Mouse (Mus musculus) spleen, adult 2 months (tissue): Measurements from ENCODE around the gene Tas1r3.

Experiments used
- CTCF ChIP-seq: fragments of 200-500 bp; IDR thresholded peaks from 2 replicates; pipeline ENCODE4 v1.5.1; 2011; ENCODE audit warnings: mild to moderate bottlenecking, inconsistent platforms; ENCODE audit not compliant: insufficient read depth, insufficient read length, insufficient replicate concordance; ENCODE audit errors: extremely low read depth
- POLR2A ChIP-seq: fragments of 200-500 bp; IDR thresholded peaks from 2 replicates; pipeline ENCODE4 v1.6.1; 2011; ENCODE audit warnings: low read depth, low read length, inconsistent platforms

DNA sequence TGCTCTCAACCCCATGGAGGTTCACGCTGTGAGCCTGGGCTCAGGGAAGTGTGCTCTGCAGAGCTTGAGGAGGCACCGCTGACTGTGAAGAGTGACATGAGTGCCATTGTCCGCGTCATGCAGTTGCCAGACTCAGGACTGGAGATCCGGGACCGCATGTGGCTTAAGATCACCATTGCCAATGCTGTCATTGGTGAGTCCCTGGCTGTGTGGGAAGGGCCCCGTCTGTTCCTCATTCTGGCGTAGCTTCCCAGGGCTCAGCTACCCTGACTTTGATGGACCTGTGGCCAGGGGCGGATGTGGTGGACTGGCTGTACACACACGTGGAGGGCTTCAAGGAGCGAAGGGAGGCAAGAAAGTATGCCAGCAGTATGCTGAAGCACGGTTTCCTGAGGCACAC is 7.1 kb downstream of the Tas1r3 start:
- TF ChIP-seq CTCF = no peak
- TF ChIP-seq POLR2A = no peak
